Mouse (Mus musculus): ENCODE results near the gene Bsn.

Bsn gene

DNA sequence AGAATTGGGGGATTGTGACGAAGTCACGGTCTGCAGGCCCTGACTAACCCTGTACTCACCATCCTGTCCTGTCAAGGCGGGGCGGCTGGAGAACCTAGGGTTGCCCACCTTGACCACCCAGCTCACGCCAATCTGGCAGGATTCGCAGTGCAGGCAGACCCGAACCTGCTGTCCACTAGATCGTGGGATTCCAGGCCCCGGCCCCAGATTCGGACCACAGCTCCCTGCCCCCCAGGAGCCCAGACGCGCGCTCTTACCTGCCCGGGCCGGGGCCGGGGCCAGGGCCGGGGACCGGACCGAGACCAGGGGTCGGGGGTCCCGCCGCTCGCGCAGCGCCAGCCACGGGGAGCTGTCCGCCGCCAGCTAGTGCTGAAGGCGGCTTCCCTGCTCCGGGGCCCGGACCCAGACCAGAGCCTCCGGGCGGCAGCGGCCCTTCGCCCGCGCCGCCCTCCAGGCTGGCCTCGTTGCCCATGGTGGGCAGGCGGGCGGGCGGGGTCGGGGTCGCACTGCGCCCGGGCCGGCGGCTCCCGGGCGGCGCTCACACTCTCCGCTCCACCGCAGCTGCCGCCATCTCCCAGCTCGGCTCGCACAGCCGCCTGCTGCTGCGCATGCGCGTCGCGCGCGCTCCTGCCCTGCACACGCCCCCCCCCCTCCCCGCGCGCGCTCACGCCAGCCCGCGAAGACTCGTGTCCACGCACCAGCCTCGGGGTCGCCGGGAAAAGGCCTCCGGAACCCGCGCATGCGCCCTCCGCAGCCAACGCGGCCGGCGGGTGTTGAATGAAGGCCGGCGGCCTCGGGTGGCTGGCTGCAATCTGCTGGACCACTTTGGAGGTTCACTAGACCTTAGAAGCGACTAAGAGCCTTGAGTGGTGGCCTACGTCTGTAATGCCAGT, at the start of gene Bsn:
Gene Bsn (minus strand): TSS at position 598 of the 893 bp plus-strand sequence.
- DNase-seq: peak; percentile 84

DNA sequence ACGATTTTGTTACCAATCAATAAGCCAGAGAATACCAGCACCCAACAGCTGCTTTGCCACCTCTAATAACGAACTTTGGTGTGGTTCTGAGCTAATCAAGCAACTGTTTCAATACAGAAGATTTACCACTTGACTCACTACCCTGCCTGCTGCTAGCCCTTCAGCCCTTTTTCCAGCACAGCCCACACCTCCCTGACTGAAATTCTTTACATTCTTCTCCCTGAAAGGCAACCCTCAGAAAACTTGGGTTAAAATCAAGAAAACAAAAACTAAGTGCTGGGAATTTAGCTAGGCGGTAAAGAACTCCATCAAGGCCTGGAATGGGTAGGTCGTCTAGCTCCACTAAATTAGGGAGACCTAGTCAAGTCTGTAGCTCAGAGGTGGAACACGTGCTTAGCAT, 49.8 kb upstream of the Bsn start:
- no peak for DNase-seq

DNA sequence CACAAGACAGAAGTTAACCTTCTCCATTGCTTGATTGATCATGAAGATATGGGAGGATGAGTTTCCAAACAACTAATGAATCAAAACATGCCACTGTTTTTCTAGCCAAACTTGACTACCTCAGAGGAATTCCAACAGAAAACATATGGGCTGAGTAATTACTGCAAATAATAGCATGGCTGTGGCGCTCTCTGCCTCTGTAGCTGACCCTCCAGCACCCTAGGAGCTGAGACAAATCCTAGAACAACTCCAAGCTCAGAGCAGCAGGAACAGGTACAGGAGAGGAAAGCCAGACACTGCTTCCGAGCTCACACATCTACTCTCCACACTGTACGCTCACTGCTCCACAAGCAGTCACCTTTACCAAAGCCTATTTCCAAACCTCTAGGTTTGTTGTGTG, 48.6 kb upstream of the Bsn start:
- no peak for DNase-seq

DNA sequence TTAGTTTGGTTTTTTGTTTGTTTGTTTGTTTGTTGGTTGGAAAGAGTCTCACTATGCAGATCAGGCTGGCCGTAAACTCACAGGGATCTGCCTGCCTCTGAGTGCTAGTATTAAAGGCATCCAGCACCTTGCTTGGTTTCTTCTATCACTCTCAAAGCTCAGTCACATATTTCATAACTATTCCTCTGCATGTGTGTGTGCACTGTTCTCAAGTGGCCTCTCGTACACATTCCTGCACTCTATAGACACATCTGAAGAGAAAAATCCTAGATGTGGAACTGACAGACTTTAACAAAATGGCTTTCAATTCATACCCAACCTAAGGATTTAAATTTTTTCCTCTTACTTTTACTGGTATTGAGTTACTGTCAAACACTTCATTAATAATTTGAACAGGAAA, 48.2 kb upstream of the Bsn start:
- DNase-seq: no peak

DNA sequence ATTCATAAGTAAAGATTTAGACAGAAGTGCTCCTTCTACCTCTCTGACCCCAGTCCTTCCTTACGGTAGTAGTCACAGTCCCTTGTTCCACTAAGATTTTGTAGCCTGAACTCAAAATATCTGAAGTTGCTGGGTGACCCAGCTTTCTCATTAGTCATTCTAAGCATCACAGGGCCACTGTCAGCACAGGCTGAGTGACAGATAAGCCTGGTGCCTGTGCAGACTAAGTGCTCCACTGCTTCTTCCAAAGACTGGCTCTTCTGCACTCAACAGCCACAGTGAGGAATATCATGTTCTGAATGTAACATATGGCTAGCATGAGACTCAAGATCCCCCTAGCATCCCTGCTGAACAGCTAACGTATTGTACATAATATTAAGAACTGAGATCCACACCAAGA, 44.5 kb upstream of the Bsn start:
- DNase-seq: no peak

DNA sequence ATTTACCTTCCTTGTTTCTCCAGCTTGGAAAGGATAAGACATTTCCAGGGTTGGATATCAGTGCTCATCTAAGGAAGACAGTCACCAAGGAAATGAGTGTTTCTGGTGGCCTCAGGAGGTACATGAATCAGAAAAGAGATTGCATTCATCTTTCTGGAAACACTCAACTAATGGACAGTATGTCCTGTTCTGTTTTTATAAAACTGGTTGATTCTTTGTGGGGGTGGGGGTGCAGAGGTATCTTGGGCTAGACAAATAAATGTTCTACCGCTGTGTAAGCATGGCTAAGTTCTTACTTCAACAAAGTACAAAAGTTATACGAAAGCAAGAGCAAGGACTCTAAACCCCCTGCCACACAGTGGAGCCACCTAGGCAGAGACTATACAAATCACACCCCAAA, 42.7 kb upstream of the Bsn start:
- no peak for DNase-seq

DNA sequence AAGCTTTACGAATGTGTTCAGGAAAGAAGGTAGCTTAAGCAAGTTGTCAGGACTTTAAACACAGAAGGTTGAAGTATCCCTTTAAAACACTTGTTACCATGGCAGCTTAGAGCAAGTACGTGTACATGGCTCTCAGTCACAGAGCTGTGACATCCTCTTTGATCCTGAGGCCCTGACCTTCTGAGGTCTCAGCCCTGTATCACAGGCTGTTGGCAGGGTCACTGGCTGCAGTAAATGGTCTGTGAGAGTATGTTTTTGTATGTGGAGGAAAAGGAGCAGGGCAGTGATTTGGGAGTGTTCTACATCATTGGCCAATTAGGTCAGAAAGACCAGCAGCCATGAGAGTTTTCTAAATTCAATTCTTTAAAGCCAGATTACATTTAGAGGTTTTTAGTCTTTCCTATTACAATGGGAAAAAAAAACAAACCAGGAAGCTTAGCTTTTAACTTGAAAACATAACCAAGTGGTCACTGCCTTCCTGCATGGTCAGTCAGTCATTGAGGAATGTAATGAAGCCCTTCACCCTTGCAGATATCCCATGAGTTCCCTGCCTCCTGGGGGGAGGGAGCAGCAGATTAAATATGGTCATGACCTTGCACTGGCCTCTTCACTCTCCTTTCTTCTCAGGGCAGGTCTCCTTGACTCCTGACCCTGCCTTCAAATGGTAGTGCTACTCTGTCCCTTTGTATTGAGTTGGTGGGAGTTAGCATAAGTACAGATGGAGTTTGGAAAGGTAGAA, 37.9 kb upstream of the Bsn start:
- DNase-seq: no peak

DNA sequence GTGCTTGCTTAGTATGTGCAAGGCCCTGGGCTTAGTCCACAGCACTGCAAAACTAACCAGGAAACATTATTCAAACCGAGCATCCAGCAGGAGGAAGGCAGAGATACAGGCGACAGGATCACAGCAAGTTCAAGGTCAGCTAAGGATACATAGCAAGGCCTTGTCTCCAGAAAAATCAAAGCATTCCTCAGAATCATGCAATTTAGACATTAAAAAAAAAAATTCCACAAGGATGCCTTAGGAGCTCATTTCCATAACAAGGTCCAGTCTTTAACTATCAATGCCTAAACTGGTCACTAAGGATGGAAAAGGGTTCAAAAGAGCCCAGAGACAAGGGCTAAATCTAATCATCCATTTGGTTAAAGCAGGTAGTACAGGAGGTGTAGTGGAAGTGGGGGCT, 35.0 kb upstream of the Bsn start:
- no peak for DNase-seq

DNA sequence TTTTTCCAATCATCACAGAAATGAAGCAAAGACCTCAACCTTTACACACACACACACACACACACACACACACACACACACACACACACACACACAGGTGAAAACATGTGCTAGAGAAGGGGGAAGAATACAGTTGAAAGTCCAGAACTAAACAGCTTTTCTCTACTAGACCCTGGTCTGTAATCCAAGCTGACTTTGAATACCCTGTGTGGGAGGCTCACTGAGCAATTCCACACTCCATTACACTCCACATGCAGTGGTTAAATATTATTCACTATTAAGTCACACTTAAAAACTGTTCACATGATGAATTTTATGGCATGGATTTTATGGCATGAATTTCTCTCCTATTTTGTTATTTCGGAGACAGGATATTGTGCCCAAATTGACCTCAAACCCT, 33.4 kb upstream of the Bsn start:
- no peak for DNase-seq

DNA sequence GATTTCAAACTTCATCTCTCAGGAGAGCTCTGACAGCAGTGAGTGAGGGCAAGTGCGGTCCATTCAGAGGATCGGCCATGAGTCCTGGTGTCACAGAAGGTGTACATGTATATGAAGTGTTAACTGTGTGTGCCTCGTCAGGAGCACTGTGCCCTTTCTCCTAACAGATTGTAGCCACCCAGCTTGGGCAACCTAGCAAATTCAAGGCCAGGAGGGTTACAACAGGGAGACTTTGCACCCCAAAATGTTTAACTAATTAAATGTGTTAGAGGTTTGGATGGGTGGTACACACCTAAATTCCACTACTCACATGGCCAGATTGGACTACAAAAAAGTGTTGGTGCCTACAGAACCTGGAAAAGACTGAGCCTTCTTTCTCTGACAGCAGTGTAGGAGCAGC, 31.4 kb upstream of the Bsn start:
- no peak for DNase-seq

DNA sequence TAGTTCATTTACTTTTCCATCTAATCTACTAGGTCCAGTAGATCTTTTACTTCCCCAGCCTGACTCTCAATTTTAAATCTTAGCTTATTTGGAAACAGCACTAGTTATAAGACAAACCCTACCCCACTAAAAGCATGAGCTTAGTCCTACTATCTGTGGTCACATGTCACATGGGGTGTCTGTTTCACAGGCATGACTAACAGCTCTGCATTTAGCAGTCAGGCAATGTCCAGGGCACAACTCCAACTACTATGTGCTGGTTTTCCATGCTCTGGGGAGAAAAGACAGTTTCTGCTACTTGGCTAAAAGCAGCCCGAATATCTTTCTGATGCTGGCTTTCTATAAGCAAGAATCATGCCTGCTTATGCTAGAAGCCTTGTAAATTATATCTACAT, 30.2 kb upstream of the Bsn start:
- DNase-seq: no peak

DNA sequence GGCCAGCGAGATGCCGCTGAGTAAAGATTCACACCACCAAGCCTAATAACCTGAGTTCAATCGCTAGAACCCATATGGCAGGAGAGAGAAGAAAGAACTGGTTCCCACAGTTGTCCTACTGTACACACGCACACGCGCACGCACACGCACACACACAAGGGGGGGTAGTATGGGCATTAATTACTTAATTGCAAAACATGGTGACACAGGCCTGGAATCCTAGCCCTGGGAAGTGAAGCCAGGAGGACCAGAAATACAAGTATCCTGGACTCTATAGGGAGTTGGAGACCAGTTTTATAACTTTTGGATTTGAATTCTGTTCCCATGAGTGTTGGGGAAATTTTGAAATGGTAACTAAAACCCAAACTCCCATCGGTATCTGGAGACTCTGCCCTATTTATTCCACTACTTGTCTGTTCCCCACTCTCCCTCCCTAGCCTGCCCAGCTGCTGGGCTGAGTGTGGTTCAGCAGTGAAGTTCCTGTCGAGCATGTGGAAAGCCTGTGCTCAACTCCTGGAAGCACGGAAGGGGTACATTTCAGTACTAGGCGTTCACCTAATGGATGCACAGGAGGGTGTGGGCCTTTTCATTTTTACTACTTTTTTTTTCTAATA, 29.7 kb upstream of the Bsn start:
- no peak for DNase-seq

DNA sequence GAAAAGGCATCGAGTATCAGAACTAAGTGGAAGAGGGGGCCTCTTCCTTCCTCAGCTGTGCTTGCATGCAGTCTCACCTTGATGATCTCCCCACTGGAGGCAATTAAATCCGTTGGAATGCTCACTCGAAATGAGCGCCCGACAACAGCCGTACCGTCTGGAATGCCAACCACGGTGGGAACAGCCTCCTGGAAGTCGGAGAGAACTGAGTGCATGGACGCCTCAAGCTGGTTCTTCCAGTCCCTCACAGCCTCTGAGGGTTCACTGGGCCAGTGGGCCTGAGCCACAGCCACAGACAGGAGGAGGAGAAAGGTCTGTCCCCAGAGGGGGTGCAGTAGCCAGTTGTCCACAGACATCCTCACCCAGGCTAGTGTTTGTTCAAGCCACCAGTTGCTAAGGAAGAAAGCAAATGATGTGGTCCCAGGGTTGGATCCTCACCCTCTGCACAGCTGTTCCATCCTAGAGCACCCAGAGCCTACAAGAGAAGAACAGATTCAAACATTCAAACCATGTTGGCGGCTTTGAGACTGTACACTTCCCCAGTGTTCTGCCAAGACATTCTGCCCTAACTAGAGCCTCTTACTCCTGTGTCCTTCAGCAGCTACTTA, 27.9 kb upstream of the Bsn start:
- DNase-seq: no peak

DNA sequence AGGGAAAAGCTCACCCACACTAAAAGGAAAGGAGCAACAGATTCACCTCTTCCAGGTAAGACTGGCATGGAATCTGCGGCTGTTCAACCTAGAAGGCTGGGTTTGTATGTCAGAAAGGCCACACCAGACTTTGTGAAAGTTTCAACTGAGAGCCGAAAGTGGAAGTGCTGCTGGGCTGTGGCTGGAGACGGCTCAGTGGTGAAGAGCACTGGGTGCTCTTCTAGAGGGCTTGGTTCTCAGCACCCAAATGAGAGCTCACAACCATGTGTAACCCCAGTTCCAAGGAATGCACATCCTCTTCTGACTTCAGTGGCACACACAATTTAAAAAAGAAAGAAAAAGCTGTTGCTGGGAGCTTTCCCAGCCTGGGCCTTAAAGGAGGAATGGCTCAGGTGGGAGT, 27.2 kb upstream of the Bsn start:
- DNase-seq: no peak

DNA sequence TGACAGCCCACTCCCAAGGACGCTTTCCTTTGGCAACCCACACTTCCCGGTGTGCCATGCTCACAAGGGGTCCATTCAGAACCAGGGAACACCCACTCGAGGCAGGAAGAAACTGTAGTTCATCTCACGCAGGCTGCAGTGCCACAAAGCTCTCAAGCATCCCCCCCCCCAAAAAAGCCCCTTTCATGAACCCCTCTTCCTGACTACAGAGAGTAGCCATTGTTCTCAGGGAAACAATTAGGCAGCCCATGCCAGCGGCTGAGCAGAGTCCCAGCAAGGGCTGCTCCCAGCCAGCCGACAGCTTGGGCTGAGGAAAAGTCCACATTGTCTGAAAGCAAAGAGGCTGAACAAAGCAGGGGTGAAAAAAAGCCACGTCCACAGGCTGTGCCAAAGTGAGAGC, 22.9 kb upstream of the Bsn start:
- DNase-seq: no peak

DNA sequence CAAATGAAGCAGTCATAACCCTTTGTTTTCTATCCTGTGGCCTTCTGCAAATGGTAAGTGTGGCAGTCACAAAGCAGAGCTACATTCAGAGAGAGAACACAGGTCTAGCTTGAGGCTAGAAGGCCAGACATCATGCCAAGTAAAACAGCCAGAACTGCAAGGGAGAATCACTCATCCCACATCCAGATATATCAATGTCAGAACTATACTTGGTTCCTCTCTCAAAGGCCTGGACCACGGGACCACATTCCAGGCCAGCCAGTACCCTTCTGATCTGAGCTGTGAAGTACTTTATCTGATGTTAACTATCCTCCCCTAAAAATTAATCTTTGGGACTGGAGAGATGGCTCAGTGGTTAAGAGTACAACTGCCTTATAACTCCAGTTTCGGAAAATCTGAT, 22.2 kb upstream of the Bsn start:
- DNase-seq: no peak

DNA sequence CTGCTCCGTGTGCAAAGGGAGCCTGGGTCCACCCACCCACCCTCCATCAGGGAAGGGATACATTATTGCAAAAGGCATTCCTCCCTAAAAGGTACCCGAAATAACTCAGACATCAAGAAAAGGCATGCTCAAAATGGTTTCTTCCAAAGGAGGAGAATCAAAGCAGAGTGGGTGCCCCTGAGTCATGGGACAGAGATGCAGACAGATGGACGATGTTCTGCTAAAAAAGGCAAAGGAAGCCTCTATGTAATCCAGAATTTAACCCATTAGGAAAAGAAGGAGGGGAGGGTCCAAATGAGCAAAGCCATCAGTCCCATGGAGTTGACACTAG, 15.4 kb upstream of the Bsn start:
- DNase-seq: no peak

DNA sequence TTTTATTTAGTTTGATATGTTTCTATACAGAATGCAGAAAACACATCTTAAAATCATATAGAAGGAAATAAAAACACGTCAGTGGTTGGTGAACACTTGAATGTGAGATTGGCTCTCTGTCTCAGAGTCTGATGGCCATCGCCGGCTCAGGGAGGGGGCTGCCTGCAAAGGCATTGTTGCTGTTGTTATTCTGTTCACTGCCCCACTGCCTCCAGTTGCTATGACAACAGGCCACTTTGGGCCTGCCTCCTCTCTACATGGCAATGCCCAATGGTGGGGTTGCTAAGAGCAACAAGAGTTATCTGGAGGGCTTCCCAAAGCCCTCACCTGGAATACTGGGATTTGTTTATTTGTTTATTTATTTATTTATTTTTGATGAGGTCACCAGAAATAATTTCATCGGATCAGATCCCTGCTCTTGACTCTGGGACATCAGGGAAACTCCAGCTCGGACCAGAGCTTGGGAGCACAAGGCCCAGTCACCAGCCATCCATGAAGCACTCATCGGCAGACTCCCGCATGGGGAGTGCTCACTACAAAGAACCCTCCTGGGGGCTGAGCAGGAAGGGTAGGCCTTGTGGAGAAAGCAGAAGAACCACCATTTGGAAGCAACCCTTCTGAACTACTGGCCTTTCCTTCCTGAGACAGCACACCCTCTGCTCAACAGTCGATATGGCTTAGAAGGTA, 14.8 kb upstream of the Bsn start:
- no peak for DNase-seq

DNA sequence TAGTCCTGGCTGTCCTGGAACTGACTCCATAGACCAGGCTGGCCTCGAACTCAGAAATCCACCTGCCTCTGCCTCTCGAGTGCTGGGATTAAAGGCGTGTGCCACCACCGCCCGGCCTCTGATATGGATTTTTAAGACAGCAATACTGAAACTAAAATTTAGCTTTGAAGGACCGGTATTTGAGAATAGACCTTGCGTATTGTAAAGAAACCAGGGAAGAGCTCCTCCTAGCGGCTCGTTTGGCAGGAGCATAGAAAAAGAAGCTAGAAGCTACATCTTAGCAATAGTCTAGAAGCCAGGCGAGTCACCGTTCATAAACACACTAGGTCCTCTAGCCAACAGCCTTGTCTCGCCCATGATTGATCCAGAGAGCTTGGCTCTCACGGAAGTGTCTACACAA, 12.8 kb upstream of the Bsn start:
- peak; percentile 90 for DNase-seq

DNA sequence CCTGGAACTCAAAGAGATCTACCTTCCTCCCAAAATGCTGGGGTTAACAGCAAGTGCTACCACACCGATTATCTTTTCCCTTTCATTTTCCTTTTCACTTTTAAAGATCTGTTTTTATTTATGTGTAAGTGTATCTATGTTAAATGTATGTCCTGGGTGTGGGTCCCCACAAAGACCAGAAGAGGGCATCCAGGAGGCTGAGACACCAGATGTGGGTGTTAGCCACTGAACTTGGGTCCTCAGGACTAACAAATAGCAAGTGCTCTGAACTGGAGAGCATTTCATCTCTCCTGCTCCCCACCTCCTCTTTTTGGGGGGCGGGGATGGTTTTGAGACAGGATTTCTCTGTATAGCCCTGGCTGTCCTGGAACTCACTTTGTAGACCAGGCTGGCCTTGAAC, 12.0 kb upstream of the Bsn start:
- no peak for DNase-seq

DNA sequence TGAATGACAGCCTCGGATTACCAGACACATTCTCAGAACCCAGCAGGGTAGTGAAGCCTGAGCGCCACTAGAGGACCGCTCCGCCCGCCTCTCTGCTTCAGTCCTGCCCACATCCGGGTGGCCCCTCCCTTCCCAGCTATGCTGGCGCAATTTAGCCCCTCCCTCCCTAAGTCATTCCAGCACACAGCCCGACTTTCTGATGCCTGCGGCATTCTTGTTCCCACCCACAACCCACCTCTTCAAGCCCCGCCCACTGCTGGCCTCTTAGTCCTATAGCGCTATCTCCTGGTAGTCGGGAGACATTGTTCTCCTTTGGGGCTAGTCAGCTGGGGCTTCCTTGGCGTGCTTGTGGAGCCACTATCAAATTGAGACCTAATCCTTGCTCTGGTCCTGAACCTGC, 11.0 kb upstream of the Bsn start:
- peak; percentile 94 for DNase-seq

DNA sequence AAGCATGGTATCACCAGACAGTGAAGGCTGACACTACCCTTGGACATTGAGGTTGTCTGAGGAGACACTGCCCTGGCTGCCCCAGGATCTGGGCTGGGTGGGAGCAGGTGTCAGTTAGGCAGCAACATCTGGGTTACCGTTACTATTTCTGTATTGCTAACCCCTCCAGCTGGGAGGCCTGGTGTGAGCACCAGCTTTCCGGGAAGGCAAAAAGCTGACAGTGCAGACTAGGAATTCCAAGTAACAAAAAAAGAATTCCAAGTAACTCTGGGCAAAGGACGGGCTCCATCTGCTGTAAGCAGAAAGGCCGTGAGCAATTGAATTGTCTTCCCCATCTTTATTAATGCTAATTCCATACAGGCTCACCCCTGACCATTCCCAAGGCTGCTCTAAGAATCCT, 8.4 kb upstream of the Bsn start:
- no peak for DNase-seq

Data from thymus, postnatal 4 days (tissue).